Mouse (Mus musculus) C2C12 (cell line): Measurements from ENCODE around the gene Gli2. TPM values are rescaled to one million over a fixed set of nuclear protein-coding genes. Genes with fewer than 3 reads are reported as not detected.

Experiments
- H3K27me3 ChIP-seq: one replicate; pipeline ENCODE4 v1.6.1; 2011; ENCODE audit not compliant: control insufficient read depth, insufficient read depth, insufficient read length
- H3K36me3 ChIP-seq: one replicate; pipeline ENCODE4 v1.6.1; 2011; ENCODE audit not compliant: control insufficient read depth, insufficient read depth
- H3K4me3 ChIP-seq: one replicate; pipeline ENCODE4 v1.5.1; 2011; ENCODE audit warnings: mild to moderate bottlenecking, control low read depth; ENCODE audit not compliant: poor library complexity, insufficient read depth, severe bottlenecking
- H3K79me2 ChIP-seq: one replicate; pipeline ENCODE4 v1.6.1; 2011; ENCODE audit not compliant: control insufficient read depth, insufficient read depth
- H3K79me3 ChIP-seq: one replicate; pipeline ENCODE4 v1.6.1; 2011; ENCODE audit warnings: low read depth, control low read depth
- H3ac ChIP-seq: one replicate; pipeline ENCODE3; 2011; ENCODE audit warnings: low read depth; ENCODE audit not compliant: control insufficient read depth, insufficient read length
- CEBPB ChIP-seq: IDR thresholded peaks from one replicate; pipeline ENCODE4 v1.6.1; 2011; ENCODE audit warnings: low read depth, mild to moderate bottlenecking, control low read depth, moderate library complexity
- CTCF ChIP-seq: IDR thresholded peaks from one replicate; pipeline ENCODE4 v1.5.1; 2011; ENCODE audit not compliant: control insufficient read depth, insufficient read depth, insufficient read length
- FOSL1 ChIP-seq: IDR thresholded peaks from one replicate; pipeline ENCODE4 v1.8.0; 2011; ENCODE audit warnings: mild to moderate bottlenecking, low read length; ENCODE audit not compliant: poor library complexity, insufficient read depth, severe bottlenecking
- MAX ChIP-seq: IDR thresholded peaks from one replicate; pipeline ENCODE4 v1.6.1; 2011; ENCODE audit warnings: mild to moderate bottlenecking, control low read depth
- MYOD1 ChIP-seq: IDR thresholded peaks from one replicate; pipeline ENCODE4 v1.6.1; 2011; ENCODE audit warnings: low read depth; ENCODE audit not compliant: control insufficient read depth, insufficient read length
- MYOG ChIP-seq: IDR thresholded peaks from one replicate; pipeline ENCODE4 v1.6.1; 2011; ENCODE audit not compliant: control insufficient read depth, insufficient read length; ENCODE audit errors: extremely low read depth
- USF1 ChIP-seq: IDR thresholded peaks from one replicate; pipeline ENCODE4 v1.6.1; 2011; ENCODE audit warnings: low read depth, mild to moderate bottlenecking, control low read depth, moderate library complexity
- polyA plus RNA-seq: library from polyadenylated mRNA; unstranded; fragments of >200 nt; fragmentation: generic; extraction: Trizol; gene quantifications from one replicate; pipeline ENCODE4 v1.2.1, GENCODE M21; 2012; ENCODE audit warnings: missing spikeins

Gli2 gene
- polyA plus RNA-seq, 1 experiment, result 0.74 TPM

DNA sequence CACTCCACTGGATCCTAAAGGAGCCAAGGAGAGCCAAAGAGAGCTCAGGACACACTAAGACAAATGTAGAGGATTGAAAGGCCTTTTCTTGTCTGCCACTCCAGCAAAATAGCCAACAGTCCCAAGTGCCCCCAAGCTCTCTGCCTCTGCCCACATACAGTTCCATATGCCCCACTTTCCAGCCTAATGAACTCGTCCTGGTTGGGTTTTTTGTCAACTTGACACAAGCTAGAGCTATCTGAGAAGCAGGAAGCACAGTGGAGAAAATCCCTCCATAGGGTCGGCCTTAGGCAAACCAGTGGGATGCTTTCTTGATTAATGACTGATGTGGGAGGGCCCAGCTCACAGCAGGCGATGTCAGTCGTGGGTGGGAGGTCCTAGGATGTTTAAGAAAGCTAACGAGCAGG, 70.6 kb downstream of the Gli2 start:
- no peaks in the 10 kb centered on the region for H3K79me2 ChIP-seq
- H3K79me3 ChIP-seq, result no peaks in the 10 kb centered on the region
- TF ChIP-seq MYOG, result no peak
- TF ChIP-seq MAX, result no peak
- no peak for TF ChIP-seq FOSL1
- no peak for TF ChIP-seq MYOD1
- no peak for TF ChIP-seq CEBPB
- no peak for TF ChIP-seq USF1
- TF ChIP-seq CTCF, result no peak
- no peaks in the 10 kb centered on the region for H3K27me3 ChIP-seq
- H3K4me3 ChIP-seq, result no peak overlapping the region
- H3K36me3 ChIP-seq, result no peaks in the 10 kb centered on the region
- H3ac ChIP-seq, result no peak overlapping the region

- Histone ChIP-seq H3K36me3 (no peaks in the 10 kb centered on the region), H3K4me3 (no peak overlapping the region), H3ac (no peak overlapping the region), H3K79me3 (no peaks in the 10 kb centered on the region), H3K27me3 (no peaks in the 10 kb centered on the region), H3K79me2 (no peaks in the 10 kb centered on the region)
- TF ChIP-seq USF1, result no peak
- TF ChIP-seq MYOG, result no peak
- no peak for TF ChIP-seq CTCF
- no peak for TF ChIP-seq FOSL1
- TF ChIP-seq CEBPB, result no peak
- no peak for TF ChIP-seq MYOD1
- no peak for TF ChIP-seq MAX
Observed at GRCm38 (mm10) chr1:118981943-118982804, 71.2 kb downstream of the Gli2 start.

- H3K27me3 ChIP-seq, result no peaks in the 10 kb centered on the region
- no peak overlapping the region for H3K4me3 ChIP-seq
- H3K36me3 ChIP-seq, result no peaks in the 10 kb centered on the region
- H3K79me3 ChIP-seq, result no peaks in the 10 kb centered on the region
- H3K79me2 ChIP-seq, result no peaks in the 10 kb centered on the region
- no peak for TF ChIP-seq MYOG
- no peak for TF ChIP-seq CEBPB
- TF ChIP-seq MAX, result no peak
- TF ChIP-seq MYOD1, result no peak
- TF ChIP-seq CTCF, result no peak
- no peak for TF ChIP-seq USF1
- no peak for TF ChIP-seq FOSL1
- H3ac ChIP-seq, result no peak overlapping the region
Observed at GRCm38 (mm10) chr1:118980636-118981035, 72.8 kb downstream of the Gli2 start.

DNA sequence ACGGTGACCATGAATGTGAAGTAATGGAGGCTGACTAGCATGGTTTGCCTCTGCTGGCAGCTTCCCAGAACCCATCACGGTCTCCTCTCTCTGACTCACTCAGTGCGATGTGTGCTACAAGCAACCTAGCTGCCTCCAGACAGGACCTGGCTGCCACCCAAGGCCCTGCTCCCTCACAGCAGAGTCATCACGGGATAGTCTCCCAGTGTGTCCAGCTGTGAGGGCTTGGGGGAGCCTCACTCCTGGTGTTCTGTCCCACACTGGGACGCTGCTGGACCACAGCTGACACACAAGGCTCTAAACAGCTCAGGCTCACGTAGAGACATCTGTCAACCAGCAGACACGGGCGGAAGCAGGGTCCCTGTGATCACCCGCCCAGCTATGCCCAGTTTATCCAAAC, 76.8 kb downstream of the Gli2 start:
- Histone ChIP-seq H3K27me3 (no peaks in the 10 kb centered on the region), H3K79me3 (no peaks in the 10 kb centered on the region), H3K36me3 (no peaks in the 10 kb centered on the region), H3ac (no peak overlapping the region), H3K4me3 (no peak overlapping the region), H3K79me2 (no peaks in the 10 kb centered on the region)
- TF ChIP-seq USF1 (no peak), FOSL1 (peak; percentile 65), MYOD1 (peak; percentile 68)

- no peaks in the 10 kb centered on the region for H3K27me3 ChIP-seq
- TF ChIP-seq MYOD1, result no peak
- no peak for TF ChIP-seq USF1
- no peak for TF ChIP-seq MAX
- TF ChIP-seq FOSL1, result no peak
- TF ChIP-seq CEBPB, result no peak
- no peak for TF ChIP-seq CTCF
- H3K79me2 ChIP-seq, result no peaks in the 10 kb centered on the region
- H3K4me3 ChIP-seq, result no peak overlapping the region
- no peaks in the 10 kb centered on the region for H3K79me3 ChIP-seq
- H3K36me3 ChIP-seq, result no peaks in the 10 kb centered on the region
- no peak overlapping the region for H3ac ChIP-seq
Observed at GRCm38 (mm10) chr1:118975376-118975775, 78.0 kb downstream of the Gli2 start.

GRCm38 (mm10) chr1:118970068-118970467, 83.4 kb downstream of the Gli2 start:
- Histone ChIP-seq H3K79me2 (no peaks in the 10 kb centered on the region), H3K36me3 (no peaks in the 10 kb centered on the region), H3K79me3 (no peaks in the 10 kb centered on the region), H3K27me3 (no peaks in the 10 kb centered on the region), H3K4me3 (no peak overlapping the region), H3ac (no peak overlapping the region)
- no peak for TF ChIP-seq MAX
- TF ChIP-seq USF1, result no peak
- TF ChIP-seq FOSL1, result no peak
- no peak for TF ChIP-seq MYOG
- TF ChIP-seq CTCF, result no peak
- TF ChIP-seq MYOD1, result no peak
- no peak for TF ChIP-seq CEBPB
